ENCODE assay signal across 23 mouse cellular contexts in genomic region chr15:13366606-13367005, GRCm38 (mm10).
"Had no signal": no experiment of that assay in that cellular context is flagged by ENCODE, and none has a peak within 500 bp of the region (broad histone marks: within the 10 kb centered on the region; RNA-seq: fewer than 3 reads in every experiment).

No protein-coding gene starts in this region.

- H3K4me2 ChIP-seq: heart, embryonic 12.5 days; hindbrain, embryonic 15.5 days; limb, embryonic 12.5 days; liver, embryonic 11.5 days; liver, embryonic 13.5 days; liver, embryonic 15.5 days had no signal

- H3K36me3 ChIP-seq: heart, embryonic 10.5 days; heart, embryonic 12.5 days; hindbrain, embryonic 10.5 days; hindbrain, embryonic 13.5 days; hindbrain, embryonic 15.5 days; limb, embryonic 10.5 days; limb, embryonic 12.5 days; liver, embryonic 13.5 days; liver, embryonic 15.5 days had no signal

- H3K4me1 ChIP-seq: hindbrain, embryonic 13.5 days; hindbrain, embryonic 15.5 days; limb, embryonic 12.5 days; liver, embryonic 13.5 days; liver, embryonic 15.5 days had no signal

- ATAC-seq: hindbrain, postnatal 0 days had no signal

- H3K4me3 ChIP-seq: heart, embryonic 10.5 days; heart, embryonic 12.5 days; hindbrain, embryonic 10.5 days; hindbrain, embryonic 13.5 days; hindbrain, embryonic 15.5 days; layer of hippocampus, adult 2 months; left cerebral cortex, adult 2 months; limb, embryonic 10.5 days; limb, embryonic 12.5 days; liver, embryonic 13.5 days; liver, embryonic 15.5 days had no signal

- H3K9ac ChIP-seq: heart, embryonic 12.5 days; hindbrain, embryonic 13.5 days; hindbrain, embryonic 15.5 days; limb, embryonic 12.5 days; liver, embryonic 13.5 days; liver, embryonic 15.5 days had no signal

- DNase-seq: gastrocnemius, postnatal 14 days; gastrocnemius, postnatal 36 days; heart, postnatal 10 days; heart, postnatal 4 days; kidney, adult 18-20 months; kidney, adult 8-10 months; kidney, postnatal 10 days; kidney, postnatal 25 days; kidney, postnatal 4 days; liver; liver, embryonic 13.5 days had no signal

- H3K9me3 ChIP-seq: heart, embryonic 10.5 days; heart, embryonic 12.5 days; hindbrain, embryonic 10.5 days; hindbrain, embryonic 13.5 days; hindbrain, embryonic 15.5 days; limb, embryonic 10.5 days; limb, embryonic 12.5 days; liver, embryonic 13.5 days; liver, embryonic 15.5 days had no signal

- H3K27me3 ChIP-seq: heart, embryonic 12.5 days; hindbrain, embryonic 13.5 days; hindbrain, embryonic 15.5 days; limb, embryonic 12.5 days; liver, embryonic 13.5 days; liver, embryonic 15.5 days had no signal

- H3K27ac ChIP-seq: heart, embryonic 10.5 days; hindbrain, embryonic 10.5 days; hindbrain, embryonic 13.5 days; hindbrain, embryonic 15.5 days; hindbrain, postnatal 0 days; layer of hippocampus, adult 2 months; left cerebral cortex, adult 2 months; limb, embryonic 10.5 days; limb, embryonic 12.5 days; liver, embryonic 13.5 days; liver, embryonic 15.5 days had no signal
